Mouse (Mus musculus) neural tube, embryonic 11.5 days (tissue): Measurements from ENCODE around the gene Gm20906. TPM values are rescaled to one million over a fixed set of nuclear protein-coding genes. Genes with fewer than 3 reads are reported as not detected.
"Not testable (repeated sequence)": the region's sequence is repeated elsewhere in the genome, so short reads cannot be mapped to it uniquely, and the experiment has no call there.

Source experiments
- ATAC-seq: fragments of 200-750 bp; cut with Nextera tagmentation; 2 replicates; pipeline ENCODE4 v1.8.0; 2017; ENCODE audit warnings: moderate number of reproducible peaks, mild to moderate bottlenecking, moderate TSS enrichment, moderate library complexity; ENCODE audit not compliant: insufficient read depth, low FRiP score, low TSS enrichment
- DNase-seq: peaks from one replicate; pipeline ENCODE4 v3.0.0-alpha.2; 2015; ENCODE audit warnings: low spot score
- H3K27ac ChIP-seq: fragments of 300-500 bp; sonication (generic); 2 replicates; pipeline ENCODE4 v1.5.1; 2014; ENCODE audit warnings: low read depth, mild to moderate bottlenecking, low read length
- H3K27me3 ChIP-seq: fragments of 300-500 bp; sonication (generic); 2 replicates; pipeline ENCODE4 v1.6.1; 2014; ENCODE audit warnings: mild to moderate bottlenecking, low read length, mixed read lengths; ENCODE audit not compliant: control insufficient read depth, insufficient read depth
- H3K36me3 ChIP-seq: fragments of 300-500 bp; sonication (generic); 2 replicates; pipeline ENCODE4 v1.6.1; 2014; ENCODE audit warnings: mild to moderate bottlenecking, low read length, moderate library complexity, mixed read lengths; ENCODE audit not compliant: control insufficient read depth, insufficient read depth
- H3K4me1 ChIP-seq: fragments of 300-500 bp; sonication (generic); 2 replicates; pipeline ENCODE4 v1.6.1; 2014; ENCODE audit warnings: low read length, mixed read lengths; ENCODE audit not compliant: control insufficient read depth, insufficient read depth
- H3K4me2 ChIP-seq: fragments of 300-500 bp; sonication (generic); 2 replicates; pipeline ENCODE4 v1.6.1; 2014; ENCODE audit warnings: low read depth, mild to moderate bottlenecking, moderate library complexity
- H3K4me3 ChIP-seq: fragments of 300-500 bp; sonication (generic); 2 replicates; pipeline ENCODE4 v1.5.1; 2014; ENCODE audit warnings: low read depth, low read length
- H3K9ac ChIP-seq: fragments of 300-500 bp; sonication (generic); 2 replicates; pipeline ENCODE4 v1.6.1; 2014; ENCODE audit warnings: mild to moderate bottlenecking, low read length
- H3K9me3 ChIP-seq: fragments of 300-500 bp; sonication (generic); 2 replicates; pipeline ENCODE4 v1.6.1; 2016; ENCODE audit warnings: low read length; ENCODE audit not compliant: control insufficient read depth
- WGBS: fragments of 180-500 bp; shearing (Covaris S2); extraction: QIAGEN DNeasy Blood & Tissue Kit; methylation state at CpG from one replicate; pipeline ENCODE4 v1.1.7; 2014; 5-methylcytosine and 5-hydroxymethylcytosine counted together
- polyA plus RNA-seq: library from polyadenylated mRNA; unstranded; fragments of >200 nt; fragmentation: Nextera tagmentation; extraction: Ambion mirVana; gene quantifications from 2 replicates; pipeline ENCODE4 v1.2.1, GENCODE M21; 2014

The Gm20906 gene
- not detected in 2 replicates for polyA plus RNA-seq

DNA sequence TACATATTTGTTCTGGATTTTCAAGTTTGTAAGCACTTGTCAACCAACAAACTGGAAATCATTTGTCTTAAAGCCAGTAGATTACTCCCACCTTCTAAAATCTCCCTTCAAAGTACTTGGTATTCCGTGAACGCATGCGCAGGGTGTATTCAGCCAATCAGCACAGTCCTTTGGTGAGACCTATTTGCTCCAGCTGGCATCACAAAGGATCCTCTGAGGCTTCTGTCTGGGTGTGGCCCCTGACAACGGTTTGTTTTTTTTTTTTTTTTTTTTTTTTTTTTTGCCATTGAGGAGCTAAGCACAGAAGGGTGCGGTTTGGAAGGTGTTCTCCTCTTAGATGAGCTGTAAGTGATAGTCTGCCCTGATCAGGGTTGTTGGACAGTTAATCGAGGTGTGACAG is at the start of gene Gm20906:
Gene Gm20906 (plus strand): TSS at position 301 of the 400 bp plus-strand sequence.
- not testable (repeated sequence) for H3K27me3 ChIP-seq, H3K9me3 ChIP-seq, H3K4me1 ChIP-seq, H3K36me3 ChIP-seq, DNase-seq, ATAC-seq, H3K9ac ChIP-seq, H3K27ac ChIP-seq, H3K4me3 ChIP-seq, H3K4me2 ChIP-seq
- no CpG with 5 or more reads among the region's 6 CpGs for WGBS
